Mouse (Mus musculus) CD4-positive helper T cell, adult 2 months (primary cell): ENCODE measurements around the gene Dnaja3.

Experiments
- DNase-seq: peaks from one replicate; pipeline ENCODE4 v3.0.0-alpha.2; 2012; ENCODE audit warnings: low read depth, missing footprints, low spot score

The Dnaja3 gene

GRCm38 (mm10) chr16:4642190-4642589, 2.4 kb downstream of the Dnaja3 start:
- no peak for DNase-seq

- no peak for DNase-seq
These were observed 3.1 kb downstream of the Dnaja3 start for GRCm38 (mm10) chr16:4642937-4643336.

GRCm38 (mm10) chr16:4643670-4644419, 4.1 kb downstream of the Dnaja3 start:
- DNase-seq = no peak

GRCm38 (mm10) chr16:4645867-4646266, 6.1 kb downstream of the Dnaja3 start:
- no peak for DNase-seq

- DNase-seq = no peak
These were observed 7.0 kb downstream of the Dnaja3 start for GRCm38 (mm10) chr16:4646831-4647230.

- no peak for DNase-seq
These were observed 7.9 kb downstream of the Dnaja3 start for GRCm38 (mm10) chr16:4647651-4648141.

- no peak for DNase-seq
These were observed 8.7 kb downstream of the Dnaja3 start for GRCm38 (mm10) chr16:4648416-4649023.

GRCm38 (mm10) chr16:4649211-4649610, 9.4 kb downstream of the Dnaja3 start:
- DNase-seq = no peak

GRCm38 (mm10) chr16:4649692-4650091, 9.9 kb downstream of the Dnaja3 start:
- DNase-seq = no peak

GRCm38 (mm10) chr16:4650161-4650560, 10.4 kb downstream of the Dnaja3 start:
- DNase-seq = no peak

GRCm38 (mm10) chr16:4651081-4651480, 11.3 kb downstream of the Dnaja3 start:
- DNase-seq = no peak

GRCm38 (mm10) chr16:4651624-4652023, 11.8 kb downstream of the Dnaja3 start:
- no peak for DNase-seq

- no peak for DNase-seq
These were observed 13.1 kb downstream of the Dnaja3 start for GRCm38 (mm10) chr16:4652707-4653416.

- no peak for DNase-seq
These were observed 14.9 kb downstream of the Dnaja3 start for GRCm38 (mm10) chr16:4654706-4655105.

- no peak for DNase-seq
These were observed 15.5 kb downstream of the Dnaja3 start for GRCm38 (mm10) chr16:4655251-4655734.

- DNase-seq = no peak
These were observed 16.2 kb downstream of the Dnaja3 start for GRCm38 (mm10) chr16:4655764-4656570.

GRCm38 (mm10) chr16:4656571-4657081, 16.8 kb downstream of the Dnaja3 start:
- DNase-seq = no peak

- no peak for DNase-seq
These were observed 19.0 kb downstream of the Dnaja3 start for GRCm38 (mm10) chr16:4658781-4659245.

- no peak for DNase-seq
These were observed 19.5 kb downstream of the Dnaja3 start for GRCm38 (mm10) chr16:4659326-4659725.

- no peak for DNase-seq
These were observed 21.8 kb downstream of the Dnaja3 start for GRCm38 (mm10) chr16:4661605-4662004.

GRCm38 (mm10) chr16:4663806-4664205, 24.0 kb downstream of the Dnaja3 start:
- no peak for DNase-seq
